Mouse (Mus musculus): ENCODE data around the gene Fmnl2.

DNA sequence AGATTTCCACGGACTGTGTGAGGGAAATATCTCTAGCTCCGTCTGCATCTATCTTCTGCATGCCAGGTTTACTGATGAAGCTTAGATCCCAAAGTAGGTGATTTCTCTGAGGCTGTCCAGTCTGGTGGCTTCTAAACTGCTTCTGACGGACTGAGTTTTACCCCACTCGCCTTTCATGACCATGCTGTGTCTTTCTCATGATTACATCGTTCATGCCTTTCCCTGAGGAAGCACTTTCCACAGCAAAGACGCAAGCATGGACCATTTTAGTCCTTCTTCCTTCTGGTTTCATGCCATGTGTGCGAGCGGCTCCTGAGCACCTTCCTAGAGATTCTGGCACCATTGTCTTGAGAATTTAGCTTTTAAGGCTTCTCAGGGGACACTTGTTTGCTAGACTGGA is 123.9 kb downstream of the Fmnl2 start:
- TF ChIP-seq ZNF384 (IDR thresholded peaks at IDR 0.05; ENCODE audit: low read depth, low read length) (no peak), ZC3H11A (IDR thresholded peaks at IDR 0.05; ENCODE audit: borderline replicate concordance, low read depth, low read length) (no peak), CHD2 (IDR thresholded peaks at IDR 0.05; ENCODE audit: low read depth, low read length) (no peak)
